Mouse (Mus musculus): Measurements from ENCODE around the gene Tnxb. TPM values are rescaled to one million over a fixed set of nuclear protein-coding genes. Genes with fewer than 3 reads are reported as not detected.
A peak's percentile ranks its signal among the peaks of the same experiment; 100 is the strongest.

The Tnxb gene
- polyA plus RNA-seq, 1 experiment from 2014 or later: 0.77 TPM

DNA sequence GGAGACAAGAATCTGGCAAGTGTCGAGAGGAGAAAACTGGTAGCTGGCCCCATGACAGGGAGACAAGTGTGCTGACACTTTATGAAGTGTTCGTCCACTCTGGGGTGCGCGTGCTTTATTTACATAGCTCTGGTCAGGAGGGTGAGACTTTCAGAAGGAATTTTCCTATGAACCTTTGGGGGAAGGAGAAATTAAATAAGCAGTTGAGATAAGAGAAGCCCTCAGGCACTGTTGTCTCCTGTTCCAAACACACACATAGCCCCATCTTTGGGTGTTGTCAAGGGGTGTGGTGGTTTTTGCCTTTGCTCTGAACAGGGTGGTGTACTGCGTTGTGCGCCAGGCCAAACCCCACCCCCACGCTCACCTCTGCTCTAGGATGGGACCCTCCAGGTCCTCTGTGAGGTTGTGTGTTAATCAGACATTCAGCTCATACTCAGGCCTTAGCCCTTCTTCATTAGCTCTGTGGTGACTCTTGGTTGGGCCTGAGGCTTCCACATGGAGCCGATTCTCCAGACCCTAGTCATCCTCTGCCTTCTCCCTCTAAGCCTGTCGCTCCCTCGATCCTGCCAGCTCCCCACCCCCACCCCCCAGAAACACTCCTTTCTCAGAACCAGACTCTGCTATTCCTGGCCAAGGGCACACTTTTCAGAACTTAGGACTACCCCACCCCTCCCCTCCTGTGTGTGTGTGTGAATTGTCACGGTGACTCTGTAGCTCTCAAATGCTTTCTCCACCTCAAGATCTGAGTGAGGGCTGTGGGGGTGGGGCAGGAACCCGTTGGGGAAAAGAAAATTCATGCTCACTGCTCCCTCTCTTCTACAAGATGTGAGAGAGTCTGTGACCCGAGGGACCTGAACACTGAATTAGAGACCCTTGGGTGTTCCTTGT is 5.1 kb downstream of the Tnxb start:
- H3K36me3 ChIP-seq: no peaks in the 10 kb centered on the region
- no peak for ATAC-seq (ENCODE audit: insufficient number of reproducible peaks, low FRiP score)
- H3K27me3 ChIP-seq (replicated peaks): peaks cover 81% of the 10 kb centered on the region
- H3K27ac ChIP-seq (ENCODE audit: poor library complexity, severe bottlenecking): no peak overlapping the region
- WGBS: 57% methylated on average over 13 of the region's 13 CpGs
- peaks cover 36% of the 10 kb centered on the region for H3K4me1 ChIP-seq (replicated peaks)
- H3K4me3 ChIP-seq: no peak overlapping the region
- no peak overlapping the region for H3K9ac ChIP-seq
- no peak overlapping the region for H3K4me2 ChIP-seq
- H3K9me3 ChIP-seq (replicated peaks): no peaks in the 10 kb centered on the region

DNA sequence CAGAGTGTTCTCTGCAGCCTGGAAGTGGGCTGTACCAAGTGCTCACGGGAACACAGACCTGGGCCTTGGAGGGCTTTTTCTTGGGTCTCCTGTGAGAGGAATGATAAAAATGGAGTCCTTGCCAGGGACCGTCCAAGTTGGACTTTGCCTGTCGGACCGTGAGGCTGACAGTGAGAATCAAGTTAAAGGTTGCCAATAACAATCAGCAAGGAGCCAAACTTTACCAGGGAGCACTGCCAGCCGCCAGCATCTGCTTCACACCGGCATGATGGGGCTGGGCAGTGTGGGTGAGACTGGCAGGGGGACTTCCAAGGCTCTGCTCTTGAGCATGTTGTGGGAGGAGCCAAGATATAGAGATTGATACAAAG is 5.7 kb downstream of the Tnxb start:
- H3K27ac ChIP-seq (ENCODE audit: poor library complexity, severe bottlenecking): no peak overlapping the region
- WGBS: 68% methylated on average over 6 of the region's 6 CpGs
- H3K36me3 ChIP-seq: no peaks in the 10 kb centered on the region
- peaks cover 35% of the 10 kb centered on the region for H3K4me1 ChIP-seq (replicated peaks)
- H3K9me3 ChIP-seq (replicated peaks): no peaks in the 10 kb centered on the region
- H3K27me3 ChIP-seq (replicated peaks): peaks cover 77% of the 10 kb centered on the region
- no peak overlapping the region for H3K9ac ChIP-seq
- no peak for ATAC-seq (ENCODE audit: insufficient number of reproducible peaks, low FRiP score)
- no peak overlapping the region for H3K4me2 ChIP-seq
- H3K4me3 ChIP-seq: no peak overlapping the region

DNA sequence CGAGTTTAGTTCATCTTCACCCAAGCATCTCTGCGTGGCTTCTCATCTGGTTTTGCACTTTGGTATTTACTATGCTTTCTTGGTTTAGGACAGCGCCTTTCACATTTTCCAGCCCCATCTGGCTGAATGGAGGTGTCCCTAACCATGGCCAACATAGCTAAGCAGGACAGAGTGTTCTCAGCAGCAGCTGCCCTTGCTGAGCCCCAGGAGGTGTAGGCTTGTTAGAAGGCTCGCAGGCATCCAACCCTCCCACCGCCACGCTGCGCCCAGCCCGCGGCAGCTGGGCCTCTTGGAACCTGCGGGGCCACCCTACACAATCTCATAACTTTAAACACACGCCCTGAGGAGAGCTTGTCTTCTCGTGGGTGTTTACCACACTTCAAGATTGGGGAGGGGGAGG is 6.3 kb downstream of the Tnxb start:
- Histone ChIP-seq H3K27me3 (replicated peaks) (peaks cover 71% of the 10 kb centered on the region), H3K9ac (no peak overlapping the region), H3K36me3 (no peaks in the 10 kb centered on the region), H3K4me3 (no peak overlapping the region), H3K4me2 (no peak overlapping the region), H3K9me3 (replicated peaks) (no peaks in the 10 kb centered on the region), H3K27ac (ENCODE audit: poor library complexity, severe bottlenecking) (no peak overlapping the region), H3K4me1 (replicated peaks) (peaks cover 34% of the 10 kb centered on the region)
- no peak for ATAC-seq (ENCODE audit: insufficient number of reproducible peaks, low FRiP score)
- 61% methylated on average over 12 of the region's 12 CpGs for WGBS

DNA sequence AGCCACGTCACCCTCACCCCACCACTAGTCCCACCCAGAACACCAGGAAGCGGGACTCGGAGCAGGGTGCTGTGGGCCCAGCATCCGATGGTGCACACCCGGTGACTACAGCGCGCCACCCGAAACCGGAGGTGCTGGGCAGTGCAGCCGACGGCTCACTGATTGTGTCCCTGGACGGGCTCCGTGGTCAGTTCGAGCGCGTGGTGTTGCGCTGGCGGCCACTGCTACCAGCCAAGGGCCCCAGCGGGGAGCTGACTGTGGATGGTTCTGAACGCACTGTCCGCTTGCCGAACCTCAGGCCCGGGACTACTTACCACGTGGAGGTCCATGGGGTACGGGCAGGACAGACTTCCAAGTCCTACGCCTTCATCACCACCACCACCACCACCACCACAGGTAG is 9.9 kb downstream of the Tnxb start:
- Histone ChIP-seq H3K36me3 (no peaks in the 10 kb centered on the region), H3K4me1 (replicated peaks) (peaks cover 44% of the 10 kb centered on the region), H3K4me3 (no peak overlapping the region), H3K27me3 (replicated peaks) (peaks cover 37% of the 10 kb centered on the region), H3K9me3 (replicated peaks) (no peaks in the 10 kb centered on the region), H3K4me2 (no peak overlapping the region), H3K27ac (ENCODE audit: poor library complexity, severe bottlenecking) (no peak overlapping the region), H3K9ac (no peak overlapping the region)
- ATAC-seq (ENCODE audit: insufficient number of reproducible peaks, low FRiP score): no peak
- WGBS: 77% methylated on average over 26 of the region's 26 CpGs

DNA sequence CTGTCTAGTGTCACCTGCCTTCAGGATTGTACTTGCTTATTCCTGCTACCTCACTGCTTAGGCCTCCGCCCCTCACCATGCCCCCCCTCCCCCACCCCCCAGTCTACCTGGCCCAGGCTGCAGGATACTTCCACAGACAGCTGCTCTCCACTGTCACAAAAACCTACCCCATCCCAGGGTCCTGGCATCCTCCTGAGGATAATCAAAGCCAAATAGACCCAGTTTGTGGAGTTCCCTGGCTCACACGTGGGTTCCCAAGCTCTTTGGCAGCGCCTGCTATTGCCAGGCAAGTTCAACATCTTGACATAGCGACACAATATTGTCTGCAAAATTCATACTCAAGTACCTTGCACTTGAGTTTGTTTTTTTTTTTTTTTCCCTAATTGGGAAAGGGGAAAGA is 10.3 kb downstream of the Tnxb start:
- no peaks in the 10 kb centered on the region for H3K36me3 ChIP-seq
- no peak overlapping the region for H3K27ac ChIP-seq (ENCODE audit: poor library complexity, severe bottlenecking)
- ATAC-seq (ENCODE audit: insufficient number of reproducible peaks, low FRiP score): no peak
- no peaks in the 10 kb centered on the region for H3K9me3 ChIP-seq (replicated peaks)
- no peak overlapping the region for H3K4me2 ChIP-seq
- H3K4me1 ChIP-seq (replicated peaks): peaks cover 44% of the 10 kb centered on the region
- no peak overlapping the region for H3K9ac ChIP-seq
- WGBS: 83% methylated on average over 4 of the region's 4 CpGs
- H3K27me3 ChIP-seq (replicated peaks): peaks cover 37% of the 10 kb centered on the region
- no peak overlapping the region for H3K4me3 ChIP-seq

DNA sequence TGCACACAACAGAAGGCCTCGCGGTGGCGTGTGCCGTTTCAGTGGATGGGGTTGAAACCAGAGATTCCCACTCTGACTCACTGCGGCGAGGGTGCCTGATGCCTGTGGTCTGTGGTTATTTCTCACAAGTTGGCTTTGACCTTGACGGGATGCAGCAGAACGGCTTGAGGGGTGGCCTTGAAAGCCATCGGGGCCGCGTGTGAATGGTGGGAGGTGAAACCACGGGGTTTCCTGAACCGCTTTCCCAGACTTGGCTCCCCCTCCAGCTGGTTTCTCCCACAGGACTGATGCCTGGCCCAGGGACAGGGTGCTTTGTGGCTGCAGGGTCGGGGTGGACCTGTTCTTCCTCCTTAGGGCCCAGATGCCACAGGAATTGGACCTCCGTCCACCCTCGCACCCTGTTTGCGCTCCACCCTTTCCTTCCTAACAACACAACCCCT is 10.8 kb downstream of the Tnxb start:
- Histone ChIP-seq H3K27ac (ENCODE audit: poor library complexity, severe bottlenecking) (no peak overlapping the region), H3K4me2 (0 out of 2 replicates have a peak overlapping the region, but pooled peaks have one; percentile 9), H3K4me3 (no peak overlapping the region), H3K9ac (no peak overlapping the region), H3K9me3 (replicated peaks) (no peaks in the 10 kb centered on the region), H3K4me1 (replicated peaks) (peaks cover 39% of the 10 kb centered on the region), H3K27me3 (replicated peaks) (peaks cover 37% of the 10 kb centered on the region), H3K36me3 (no peaks in the 10 kb centered on the region)
- ATAC-seq (ENCODE audit: insufficient number of reproducible peaks, low FRiP score): no peak
- 62% methylated on average over 17 of the region's 17 CpGs for WGBS

DNA sequence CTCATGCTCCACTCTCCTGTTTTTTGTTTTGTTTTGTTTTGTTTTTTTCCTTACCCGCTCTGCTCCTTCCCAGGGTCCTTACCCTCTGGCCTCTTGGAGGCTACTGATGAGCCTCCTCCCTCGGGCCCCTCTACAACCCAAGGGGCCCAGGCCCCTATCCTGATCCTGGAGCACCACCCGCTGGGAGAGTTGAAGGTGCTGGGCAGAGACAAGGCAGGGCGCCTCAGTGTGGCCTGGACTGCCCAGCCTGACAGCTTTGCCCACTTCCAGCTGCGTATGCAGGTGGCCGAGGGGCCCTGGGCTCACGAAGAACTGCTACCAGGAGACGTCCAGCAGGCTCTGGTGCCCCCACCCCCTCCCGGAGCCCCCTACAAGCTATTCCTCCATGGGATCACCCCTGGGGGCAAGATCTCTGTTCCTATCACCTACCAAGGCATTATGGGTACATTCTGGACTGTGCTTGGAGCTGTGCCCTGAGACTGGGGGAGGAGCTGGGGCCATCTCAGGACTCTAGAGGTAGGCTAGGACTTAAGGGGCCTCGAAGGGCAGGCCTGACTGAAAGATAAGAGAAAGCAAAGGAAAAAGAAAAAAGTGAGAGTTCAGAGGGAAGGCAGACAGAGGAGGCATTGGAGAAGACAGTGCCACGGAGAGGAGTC is 11.7 kb downstream of the Tnxb start:
- H3K4me1 ChIP-seq (replicated peaks): peaks cover 38% of the 10 kb centered on the region
- ATAC-seq (ENCODE audit: insufficient number of reproducible peaks, low FRiP score): no peak
- no peaks in the 10 kb centered on the region for H3K9me3 ChIP-seq (replicated peaks)
- H3K36me3 ChIP-seq: no peaks in the 10 kb centered on the region
- H3K27me3 ChIP-seq (replicated peaks): peaks cover 36% of the 10 kb centered on the region
- 0 out of 2 replicates have a peak overlapping the region, but pooled peaks have one; percentile 9 for H3K4me2 ChIP-seq
- H3K27ac ChIP-seq (ENCODE audit: poor library complexity, severe bottlenecking): no peak overlapping the region
- no peak overlapping the region for H3K9ac ChIP-seq
- H3K4me3 ChIP-seq: no peak overlapping the region
- 60% methylated on average over 11 of the region's 11 CpGs for WGBS

DNA sequence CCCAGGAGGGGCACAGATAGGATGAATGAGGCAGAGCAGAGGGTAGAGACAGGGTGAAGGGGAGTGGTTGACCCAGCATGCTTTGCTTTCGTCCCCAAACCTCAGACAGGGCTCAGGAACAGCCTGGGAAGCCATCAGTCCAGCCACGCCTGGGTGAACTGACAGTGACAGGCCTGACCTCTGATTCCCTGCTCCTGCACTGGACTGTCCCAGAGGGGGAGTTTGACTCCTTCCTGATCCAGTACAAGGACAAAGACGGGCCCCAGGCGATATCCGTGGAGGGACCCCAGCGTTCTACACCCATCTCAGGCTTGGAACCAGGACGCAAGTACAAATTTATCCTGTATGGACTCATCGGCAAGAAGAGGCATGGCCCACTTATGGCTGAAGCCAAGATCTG is 12.8 kb downstream of the Tnxb start:
- Histone ChIP-seq H3K27ac (ENCODE audit: poor library complexity, severe bottlenecking) (no peak overlapping the region), H3K9ac (no peak overlapping the region), H3K4me1 (replicated peaks) (peaks cover 38% of the 10 kb centered on the region), H3K4me3 (no peak overlapping the region), H3K4me2 (no peak overlapping the region), H3K27me3 (replicated peaks) (peaks cover 25% of the 10 kb centered on the region), H3K9me3 (replicated peaks) (peaks cover 5% of the 10 kb centered on the region; the same call in 1 of the 2 replicates), H3K36me3 (no peaks in the 10 kb centered on the region)
- no peak for ATAC-seq (ENCODE audit: insufficient number of reproducible peaks, low FRiP score)
- WGBS: 72% methylated on average over 8 of the region's 8 CpGs

DNA sequence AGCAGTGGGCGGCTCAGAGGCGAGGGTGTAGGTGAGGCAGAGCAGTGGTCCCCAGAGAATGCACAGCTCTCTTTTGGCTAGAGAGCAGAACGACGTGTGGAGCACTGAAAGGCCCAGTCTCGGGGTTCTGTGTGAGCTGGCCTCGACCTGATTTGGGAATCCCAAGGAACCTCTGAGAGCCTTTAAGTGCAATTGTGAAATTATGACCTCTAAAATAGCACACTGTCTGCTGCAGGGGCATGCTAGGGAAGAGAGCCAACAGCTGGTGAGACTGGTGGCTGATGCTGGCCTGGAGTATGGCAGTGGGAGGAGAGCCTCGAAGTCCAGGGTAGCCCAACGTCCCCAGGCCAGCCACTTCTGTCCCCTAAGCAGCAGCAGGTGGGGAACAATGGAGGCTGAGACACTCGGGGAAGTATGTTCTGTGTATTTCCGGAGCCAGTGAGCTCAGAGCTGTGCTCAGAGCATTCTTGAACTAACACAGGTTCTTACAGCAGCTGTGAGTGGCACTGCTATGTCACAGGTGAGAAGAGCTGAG is 13.4 kb downstream of the Tnxb start:
- peaks cover 19% of the 10 kb centered on the region for H3K27me3 ChIP-seq (replicated peaks)
- WGBS: 70% methylated on average over 10 of the region's 10 CpGs
- no peak overlapping the region for H3K4me3 ChIP-seq
- no peak overlapping the region for H3K9ac ChIP-seq
- H3K27ac ChIP-seq (ENCODE audit: poor library complexity, severe bottlenecking): no peak overlapping the region
- H3K36me3 ChIP-seq: no peaks in the 10 kb centered on the region
- no peak overlapping the region for H3K4me2 ChIP-seq
- peaks cover 6% of the 10 kb centered on the region; the same call in 1 of the 2 replicates for H3K9me3 ChIP-seq (replicated peaks)
- peaks cover 38% of the 10 kb centered on the region for H3K4me1 ChIP-seq (replicated peaks)
- ATAC-seq (ENCODE audit: insufficient number of reproducible peaks, low FRiP score): no peak

DNA sequence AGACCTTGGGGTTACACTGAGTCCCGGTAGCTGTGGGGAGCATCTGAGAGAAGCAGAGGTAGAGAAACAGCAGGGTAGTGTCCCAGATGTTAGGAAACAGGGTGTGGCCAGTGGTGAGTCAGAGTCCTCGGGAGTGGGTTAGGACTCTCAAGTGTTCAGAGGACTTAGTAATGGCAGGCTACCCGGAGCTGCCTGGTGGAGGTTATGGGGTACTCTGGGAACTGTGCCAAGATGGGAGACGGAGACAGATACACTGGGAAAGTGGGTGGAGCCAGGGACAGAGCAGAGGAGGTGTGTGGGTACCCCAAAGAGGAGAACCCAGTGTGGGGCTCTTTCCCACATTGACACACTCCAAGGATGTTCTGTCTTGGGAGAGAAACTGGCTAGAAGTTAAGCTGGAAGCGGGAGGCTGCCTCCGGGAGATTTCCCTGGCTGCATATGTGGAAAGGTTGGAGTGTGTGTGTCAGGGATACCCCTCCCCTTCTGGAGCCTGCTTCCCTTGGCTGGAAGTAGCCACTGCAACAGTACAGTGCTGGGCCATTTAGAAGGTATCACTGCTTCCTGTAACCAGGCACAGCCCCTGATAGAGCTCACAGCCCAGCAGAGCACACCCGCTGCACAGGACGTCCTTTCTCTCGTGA is 14.0 kb downstream of the Tnxb start:
- peaks cover 38% of the 10 kb centered on the region for H3K4me1 ChIP-seq (replicated peaks)
- H3K9ac ChIP-seq: no peak overlapping the region
- H3K9me3 ChIP-seq (replicated peaks): peaks cover 6% of the 10 kb centered on the region; the same call in 1 of the 2 replicates
- peaks cover 13% of the 10 kb centered on the region for H3K27me3 ChIP-seq (replicated peaks)
- ATAC-seq (ENCODE audit: insufficient number of reproducible peaks, low FRiP score): 0 out of 2 replicates have a peak, but pooled peaks have one; percentile 36
- H3K36me3 ChIP-seq: no peaks in the 10 kb centered on the region
- 39% methylated on average over 9 of the region's 9 CpGs for WGBS
- no peak overlapping the region for H3K4me2 ChIP-seq
- H3K27ac ChIP-seq (ENCODE audit: poor library complexity, severe bottlenecking): no peak overlapping the region
- no peak overlapping the region for H3K4me3 ChIP-seq

Data from heart, embryonic 12.5 days (tissue).